Mouse (Mus musculus) forebrain, postnatal 0 days (tissue): ENCODE measurements at regions not wholly inside any gene's neighbourhood (a gene's known extent, or its start where the extent isn't known, plus 50 kb on each side); places are given as distances from the start of the nearest gene placed in this dataset.
A peak's percentile ranks its signal among the peaks of the same experiment; 100 is the strongest.

Experiments
- ATAC-seq: fragments of 200-750 bp; cut with Nextera tagmentation; 2 replicates; pipeline ENCODE4 v1.8.0; 2017; ENCODE audit warnings: mild to moderate bottlenecking, moderate library complexity
- DNase-seq: peaks from one replicate; pipeline ENCODE4 v3.0.0-alpha.2; 2015
- H3K27ac ChIP-seq: fragments of 300-500 bp; sonication (generic); 2 replicates; pipeline ENCODE4 v1.5.1; 2014; ENCODE audit warnings: low read depth, mild to moderate bottlenecking, antibody characterized with exemption, low read length, moderate library complexity, mixed read lengths
- H3K27me3 ChIP-seq: fragments of 300-500 bp; sonication (generic); 2 replicates; pipeline ENCODE4 v1.6.1; 2014; ENCODE audit warnings: mild to moderate bottlenecking, low read length, mixed read lengths; ENCODE audit not compliant: insufficient read depth
- H3K36me3 ChIP-seq: fragments of 300-500 bp; sonication (generic); 2 replicates; pipeline ENCODE4 v1.6.1; 2014; ENCODE audit warnings: mild to moderate bottlenecking, moderate library complexity; ENCODE audit not compliant: insufficient read depth
- H3K4me1 ChIP-seq: fragments of 300-500 bp; sonication (generic); 2 replicates; pipeline ENCODE4 v1.6.1; 2014; ENCODE audit warnings: antibody characterized with exemption; ENCODE audit not compliant: insufficient read depth
- H3K4me2 ChIP-seq: fragments of 300-500 bp; sonication (generic); 2 replicates; pipeline ENCODE4 v1.6.1; 2014; ENCODE audit warnings: low read depth, mild to moderate bottlenecking, moderate library complexity
- H3K4me3 ChIP-seq: fragments of 300-500 bp; sonication (generic); 2 replicates; pipeline ENCODE4 v1.5.1; 2014; ENCODE audit warnings: low read depth, low read length, mixed read lengths
- H3K9ac ChIP-seq: fragments of 300-500 bp; sonication (generic); 2 replicates; pipeline ENCODE4 v1.6.1; 2014; ENCODE audit warnings: mild to moderate bottlenecking
- H3K9me3 ChIP-seq: fragments of 300-500 bp; sonication (generic); 2 replicates; pipeline ENCODE4 v1.6.1; 2016; ENCODE audit warnings: low read length
- CTCF ChIP-seq: sonication (generic); IDR thresholded peaks from 2 replicates; pipeline ENCODE4 v1.5.1; 2016; ENCODE audit warnings: antibody characterized with exemption, control low read depth, low read depth
- WGBS: fragments of 180-500 bp; shearing (Covaris S2); extraction: QIAGEN DNeasy Blood & Tissue Kit; methylation state at CpG from one replicate; pipeline ENCODE4 v1.1.7; 2014; 5-methylcytosine and 5-hydroxymethylcytosine counted together

DNA sequence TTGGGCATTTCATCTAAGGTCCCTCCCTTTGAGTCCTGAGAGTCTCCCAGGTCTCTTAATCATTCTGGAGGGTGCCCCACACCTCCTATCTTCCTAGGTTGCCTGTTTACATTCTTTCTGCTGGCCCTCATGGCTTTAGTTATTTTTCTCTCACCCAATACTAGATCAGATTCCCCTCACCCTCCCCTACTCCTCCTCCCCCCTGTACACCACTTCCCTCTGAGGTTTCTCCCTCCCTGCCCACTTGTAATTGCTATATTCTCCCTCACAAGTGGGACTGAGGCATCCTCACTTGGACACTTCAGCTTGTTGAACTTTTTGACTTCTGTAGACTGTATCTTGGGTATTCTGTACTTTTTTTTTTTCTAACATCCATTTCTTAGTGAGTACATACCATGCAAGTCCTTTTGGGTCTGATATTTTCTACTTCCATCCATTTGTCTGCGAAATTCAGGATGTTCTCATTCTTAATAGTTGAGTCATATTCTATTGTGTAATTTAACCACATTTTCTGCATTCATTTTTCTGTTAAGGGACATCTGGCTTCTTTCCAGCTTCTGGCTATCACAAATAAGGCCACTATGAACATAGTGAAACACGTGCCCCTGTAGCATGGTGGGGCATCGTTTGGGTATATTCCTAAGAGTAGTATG is 113.3 kb downstream of the 4931408C20Rik start:
- 77% methylated on average over 3 of the region's 3 CpGs for WGBS
- H3K27ac ChIP-seq: no peak overlapping the region
- no peaks in the 10 kb centered on the region for H3K4me1 ChIP-seq
- no peaks in the 10 kb centered on the region for H3K27me3 ChIP-seq
- H3K9ac ChIP-seq: no peak overlapping the region
- H3K4me3 ChIP-seq: no peak overlapping the region
- no peaks in the 10 kb centered on the region for H3K36me3 ChIP-seq
- ATAC-seq (no peak), DNase-seq (no peak)
- H3K4me2 ChIP-seq: no peak overlapping the region
- no peaks in the 10 kb centered on the region for H3K9me3 ChIP-seq
- no peak for TF ChIP-seq CTCF

DNA sequence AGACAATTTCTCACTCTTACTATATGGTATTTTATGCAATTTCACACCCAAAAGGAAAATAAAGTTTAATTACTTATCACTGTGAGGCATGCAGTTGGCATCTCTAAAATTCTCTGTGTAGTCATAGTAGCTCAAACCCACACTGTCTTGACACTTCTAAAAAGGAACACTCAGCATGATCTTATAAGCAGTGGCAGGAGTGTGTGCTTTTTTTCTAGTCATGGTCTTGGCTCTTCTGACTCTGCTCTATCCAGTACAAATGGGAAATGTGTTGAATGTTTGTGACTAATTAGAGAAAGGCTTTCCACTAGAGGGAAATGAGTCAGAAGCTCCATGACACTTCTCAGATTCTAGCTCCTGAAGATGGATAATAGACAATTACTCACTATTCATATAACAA is 127.8 kb downstream of the 4931408C20Rik start:
- Histone ChIP-seq H3K4me1 (no peaks in the 10 kb centered on the region), H3K27me3 (no peaks in the 10 kb centered on the region), H3K36me3 (no peaks in the 10 kb centered on the region), H3K4me3 (no peak overlapping the region), H3K9ac (no peak overlapping the region), H3K4me2 (no peak overlapping the region), H3K27ac (no peak overlapping the region), H3K9me3 (no peaks in the 10 kb centered on the region)
- DNase-seq (peak; percentile 14), ATAC-seq (peak; percentile 73)
- no peak for TF ChIP-seq CTCF

DNA sequence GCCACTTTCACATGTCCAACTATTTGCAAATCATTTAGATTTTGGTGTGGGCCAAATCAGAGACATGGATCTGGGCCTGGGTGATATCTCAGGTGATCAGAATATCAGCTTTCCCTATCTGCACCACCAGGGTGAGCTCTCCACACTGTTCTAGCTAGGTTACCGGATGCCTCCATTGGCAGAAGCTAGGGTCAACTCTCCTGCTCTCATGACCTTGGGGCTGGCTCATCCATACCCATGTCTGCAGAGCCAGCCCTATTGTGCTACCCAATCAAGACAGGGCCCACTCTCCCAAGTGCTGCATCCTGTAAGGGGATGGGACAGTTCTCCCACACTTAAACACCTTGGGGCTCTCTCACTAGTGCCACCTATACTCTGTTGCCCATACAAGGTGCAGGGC is 162.7 kb downstream of the 4931408C20Rik start:
- Histone ChIP-seq H3K4me1 (no peaks in the 10 kb centered on the region), H3K27ac (no peak overlapping the region), H3K9me3 (no peaks in the 10 kb centered on the region), H3K4me3 (no peak overlapping the region), H3K9ac (no peak overlapping the region), H3K27me3 (no peaks in the 10 kb centered on the region), H3K36me3 (no peaks in the 10 kb centered on the region), H3K4me2 (no peak overlapping the region)
- no peak for DNase-seq
- no peak for TF ChIP-seq CTCF
- ATAC-seq: no peak
- 72% methylated on average over 1 of the region's 1 CpGs for WGBS

DNA sequence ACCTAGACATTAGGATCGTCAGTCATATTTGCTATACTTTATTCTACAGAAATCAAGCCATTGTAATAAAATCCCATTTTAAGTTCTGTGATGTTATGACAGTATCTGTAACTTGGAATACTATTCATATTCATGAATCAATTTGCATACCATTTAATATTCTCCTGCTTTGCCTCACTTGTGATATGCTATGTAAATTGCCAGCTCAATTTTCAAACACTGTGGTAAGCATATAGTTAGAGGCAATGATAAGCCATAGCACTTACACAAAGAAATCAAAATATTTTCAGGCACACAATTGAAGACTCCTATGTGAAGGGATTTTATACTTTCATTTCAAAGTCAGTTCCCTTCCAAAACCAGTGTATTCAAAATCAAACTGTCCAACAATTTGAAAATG is 175.9 kb downstream of the 4931408C20Rik start:
- ATAC-seq (peak; percentile 70; the same call in 1 of the 2 replicates), DNase-seq (peak; percentile 14)
- Histone ChIP-seq H3K9ac (no peak overlapping the region), H3K4me1 (no peaks in the 10 kb centered on the region), H3K4me3 (no peak overlapping the region), H3K27me3 (no peaks in the 10 kb centered on the region), H3K9me3 (no peaks in the 10 kb centered on the region), H3K36me3 (no peaks in the 10 kb centered on the region), H3K27ac (no peak overlapping the region), H3K4me2 (no peak overlapping the region)
- no peak for TF ChIP-seq CTCF
- 52% methylated on average over 1 of the region's 1 CpGs for WGBS
